Mouse (Mus musculus) ES-E14 (cell line): ENCODE results near the gene Ppp6r1. TPM values are rescaled to one million over a fixed set of nuclear protein-coding genes. Genes with fewer than 3 reads are reported as not detected.

Experiments
- DNase-seq: peaks from one replicate; pipeline ENCODE4 v3.0.0-alpha.2; 2013; ENCODE audit warnings: low read depth, low spot score
- H3K27ac ChIP-seq: 2 replicates; pipeline ENCODE4 v1.5.1; 2012; ENCODE audit warnings: low read depth, mild to moderate bottlenecking, low read length, moderate library complexity, mixed read lengths; ENCODE audit not compliant: poor library complexity, insufficient read depth, severe bottlenecking
- H3K36me3 ChIP-seq: 2 replicates; pipeline ENCODE4 v1.6.1; 2012; ENCODE audit warnings: mild to moderate bottlenecking, low read length, moderate library complexity, mixed read lengths; ENCODE audit not compliant: control insufficient read depth, poor library complexity, insufficient read depth, severe bottlenecking
- H3K4me1 ChIP-seq, 2 experiments: fragments of 150-350 bp in 1 of 2; sonication (generic) in 1 of 2; 2 replicates each; pipeline ENCODE4 v1.6.1; 2012; ENCODE audit warnings: low read length in 2 of 2, mild to moderate bottlenecking in 1 of 2, mixed read lengths in 1 of 2; ENCODE audit not compliant: control insufficient read depth in 2 of 2, insufficient read depth in 2 of 2, poor library complexity in 1 of 2
- H3K4me3 ChIP-seq, 2 experiments: fragments of 150-350 bp in 1 of 2; sonication (generic) in 1 of 2; 2 replicates each; pipeline ENCODE4 v1.5.1; 2012; ENCODE audit warnings: low read length in 2 of 2, low read depth in 1 of 2, mild to moderate bottlenecking in 1 of 2, mixed read lengths in 1 of 2; ENCODE audit not compliant: insufficient read depth in 1 of 2, poor library complexity in 1 of 2, severe bottlenecking in 1 of 2
- H3K9ac ChIP-seq: 2 replicates; pipeline ENCODE4 v1.6.1; 2012; ENCODE audit warnings: low read depth, mild to moderate bottlenecking, low read length, mixed read lengths; ENCODE audit not compliant: poor library complexity, insufficient read depth, severe bottlenecking
- H3K9me3 ChIP-seq: fragments of 150-350 bp; sonication (generic); 2 replicates; pipeline ENCODE4 v1.6.1; 2012; ENCODE audit warnings: low read depth, mild to moderate bottlenecking, low read length; ENCODE audit not compliant: control insufficient read depth, insufficient read depth
- CHD2 ChIP-seq: IDR thresholded peaks from 2 replicates; pipeline ENCODE4 v1.6.1; 2014; ENCODE audit warnings: mild to moderate bottlenecking, low read depth, low read length, inconsistent platforms
- HCFC1 ChIP-seq: IDR thresholded peaks from 2 replicates; pipeline ENCODE4 v1.6.1; 2012; ENCODE audit warnings: low read length, inconsistent platforms, borderline replicate concordance; ENCODE audit not compliant: insufficient read depth
- MAFK ChIP-seq: IDR thresholded peaks from 2 replicates; pipeline ENCODE4 v1.6.1; 2014; ENCODE audit warnings: mild to moderate bottlenecking, low read depth, low read length, inconsistent platforms; ENCODE audit not compliant: insufficient read depth
- ZC3H11A ChIP-seq: IDR thresholded peaks from 2 replicates; pipeline ENCODE4 v1.6.1; 2012; ENCODE audit warnings: low read depth, mild to moderate bottlenecking, inconsistent platforms, low read length, borderline replicate concordance
- ZNF384 ChIP-seq: IDR thresholded peaks from 2 replicates; pipeline ENCODE4 v1.6.1; 2012; ENCODE audit warnings: low read depth, low read length, inconsistent platforms
- in situ Hi-C, 2 experiments: fragments of 600-800 bp; cut with MboI; formaldehyde crosslinking; loops; one replicate each; pipeline ENCODE4 v1.15.1; 2025; ENCODE audit warnings: low sequenced_read_pairs in 2 of 2, inconsistent platforms in 1 of 2; ENCODE audit not compliant: unreplicated experiment in 2 of 2
- total RNA-seq: library from RNA; depleted of rRNA; stranded (reverse); fragments of 300-350 nt; gene quantifications from 2 replicates; pipeline ENCODE4 v1.2.3, GENCODE M21; 2012

Ppp6r1 gene
- total RNA-seq, 1 experiment = 62.9 TPM

DNA sequence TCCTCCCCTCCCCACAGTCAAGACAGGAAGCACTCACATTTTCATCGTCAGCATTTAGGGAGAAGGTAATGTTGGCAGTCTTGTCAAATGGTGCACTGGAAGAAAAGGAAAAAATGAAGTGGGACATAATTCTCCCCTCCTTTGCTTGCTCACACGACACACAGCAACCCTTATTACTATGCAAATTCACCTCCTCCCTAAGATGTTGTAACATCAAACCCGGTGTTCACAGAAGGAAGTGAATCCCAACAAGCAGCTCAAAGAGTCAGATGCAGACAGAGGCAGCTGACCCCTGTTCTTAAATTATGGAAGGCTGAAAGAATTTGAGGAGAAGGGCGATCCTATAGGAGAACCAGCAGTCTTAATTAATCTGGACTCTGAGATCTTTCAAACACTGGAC, 22.6 kb downstream of the Ppp6r1 start:
- DNase-seq = no peak
- Histone ChIP-seq H3K9me3 (no peaks in the 10 kb centered on the region), H3K36me3 (peaks cover 49% of the 10 kb centered on the region), H3K9ac (no peak overlapping the region), H3K4me3 (no peak overlapping the region), H3K27ac (no peak overlapping the region), H3K4me1 (no peaks in the 10 kb centered on the region)
- no peak for TF ChIP-seq HCFC1
- TF ChIP-seq MAFK = no peak
- no peak for TF ChIP-seq CHD2
- no peak for TF ChIP-seq ZC3H11A
- TF ChIP-seq ZNF384 = no peak
- in situ Hi-C loops = no loop called here

DNA sequence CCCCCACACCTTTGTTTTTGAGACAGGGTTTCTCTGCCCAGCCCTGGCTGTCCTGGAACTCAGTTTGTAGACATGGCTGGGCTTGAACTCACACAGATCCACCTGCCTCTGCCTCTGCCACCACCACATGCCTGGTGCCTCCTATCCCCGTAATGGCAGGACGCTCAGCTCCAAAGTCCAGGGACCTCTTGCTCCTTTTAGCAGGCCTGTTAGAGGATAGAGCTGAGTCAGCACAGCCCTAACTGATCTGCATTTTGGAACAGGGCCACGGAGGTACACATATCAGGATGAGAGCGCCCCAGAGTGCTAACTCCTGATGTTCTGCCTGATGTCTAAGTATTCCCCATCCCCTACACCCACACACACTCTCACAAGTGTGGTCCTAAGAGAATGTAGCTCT, 27.8 kb downstream of the Ppp6r1 start, which contains the start of gene Tmem86b:
TSS of gene Tmem86b (minus strand) at position 392 of the 400 bp plus-strand sequence.
- Histone ChIP-seq H3K27ac (no peak within 1 kb of the TSS), H3K4me3 (no peak within 1 kb of the TSS), H3K9me3 (no peaks in the 10 kb centered on the region), H3K36me3 (peaks cover 35% of the 10 kb centered on the region), H3K4me1 (no peaks in the 10 kb centered on the region), H3K9ac (no peak within 1 kb of the TSS)
- peak; percentile 14; the same call in 1 of the 2 replicates for TF ChIP-seq MAFK
- TF ChIP-seq ZC3H11A = no peak
- in situ Hi-C loops = no loop called here
- no peak for DNase-seq

DNA sequence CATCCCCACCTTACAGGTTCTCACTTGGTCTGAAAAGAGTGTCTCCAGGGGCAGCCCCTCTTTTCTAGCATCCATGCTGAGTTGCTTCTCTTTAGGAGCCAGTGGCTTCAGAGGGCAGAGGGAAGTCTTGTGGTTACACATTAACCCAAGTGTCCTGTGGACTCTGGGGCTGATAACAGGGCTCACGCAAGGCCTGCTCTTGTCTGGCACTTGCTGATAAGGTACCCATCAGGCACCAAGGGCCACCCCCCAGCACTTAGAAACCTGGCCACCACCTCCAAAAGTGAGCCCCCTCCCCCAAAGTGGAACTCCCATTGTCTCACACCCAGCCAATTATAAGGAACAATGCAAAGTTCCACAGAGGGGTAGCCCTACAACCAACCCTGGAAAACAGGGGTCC, 28.6 kb downstream of the Ppp6r1 start:
- DNase-seq = no peak
- H3K4me3 ChIP-seq = no peak overlapping the region
- H3K4me1 ChIP-seq = no peaks in the 10 kb centered on the region
- in situ Hi-C loops = no loop called here
- H3K27ac ChIP-seq = no peak overlapping the region
- TF ChIP-seq MAFK = no peak
- no peak for TF ChIP-seq ZC3H11A
- no peak for TF ChIP-seq HCFC1
- no peak for TF ChIP-seq CHD2
- no peak for TF ChIP-seq ZNF384
- H3K9ac ChIP-seq = no peak overlapping the region
- peaks cover 31% of the 10 kb centered on the region for H3K36me3 ChIP-seq
- H3K9me3 ChIP-seq = no peaks in the 10 kb centered on the region

DNA sequence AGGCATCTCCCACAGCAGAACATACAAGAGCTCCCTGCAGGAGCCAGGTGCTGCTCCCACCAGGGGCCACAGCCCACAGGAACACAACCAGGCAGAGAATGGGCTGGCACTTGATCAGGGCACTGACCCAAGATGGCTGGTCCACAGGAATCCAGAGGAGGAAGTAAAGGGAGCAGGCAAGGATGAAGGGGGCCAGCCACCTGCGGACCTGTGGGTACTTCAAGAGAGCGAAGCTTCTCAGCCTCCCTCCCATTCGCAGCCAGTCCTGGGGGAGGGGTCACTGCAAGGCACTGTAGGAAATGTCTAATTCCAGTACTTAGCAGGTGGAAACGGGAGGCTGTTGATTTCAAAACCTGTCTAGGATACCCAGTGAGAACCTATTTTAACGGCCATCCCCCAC, 29.2 kb downstream of the Ppp6r1 start:
- H3K27ac ChIP-seq = no peak overlapping the region
- DNase-seq = no peak
- TF ChIP-seq CHD2 (no peak), MAFK (no peak), ZNF384 (no peak), ZC3H11A (no peak), HCFC1 (no peak)
- no peak overlapping the region for H3K4me3 ChIP-seq
- H3K36me3 ChIP-seq = peaks cover 31% of the 10 kb centered on the region
- in situ Hi-C loops = no loop called here
- no peaks in the 10 kb centered on the region for H3K4me1 ChIP-seq
- H3K9me3 ChIP-seq = no peaks in the 10 kb centered on the region
- no peak overlapping the region for H3K9ac ChIP-seq

DNA sequence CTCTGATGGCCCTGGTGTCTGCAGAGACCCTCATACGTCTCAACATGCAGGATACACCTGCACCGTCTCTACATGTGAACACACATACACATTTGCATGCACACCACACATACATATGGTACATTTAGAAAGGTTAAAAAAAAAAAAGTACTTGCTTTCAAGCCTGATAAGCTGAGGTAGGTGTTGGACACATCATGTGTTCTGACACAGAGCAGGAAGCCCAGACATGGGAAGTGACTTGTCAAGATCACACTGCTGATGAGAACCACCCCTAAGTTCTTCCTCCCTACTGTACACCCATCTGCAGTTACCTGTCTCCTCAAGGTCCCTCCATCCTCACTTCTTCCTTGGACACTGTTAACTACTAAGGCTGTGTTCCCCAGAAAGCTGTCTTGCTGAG, 32.9 kb downstream of the Ppp6r1 start:
- Histone ChIP-seq H3K9ac (no peak overlapping the region), H3K27ac (no peak overlapping the region), H3K9me3 (no peaks in the 10 kb centered on the region), H3K4me3 (no peak overlapping the region), H3K4me1 (no peaks in the 10 kb centered on the region), H3K36me3 (peaks cover 6% of the 10 kb centered on the region; the same call in 1 of the 2 replicates)
- in situ Hi-C loops = no loop called here
- no peak for DNase-seq
- TF ChIP-seq CHD2 (no peak), ZC3H11A (no peak), ZNF384 (no peak), HCFC1 (no peak), MAFK (no peak)
